Mouse (Mus musculus): ENCODE results near the gene Olfr61.
"Not testable (repeated sequence)": the region's sequence is repeated elsewhere in the genome, so short reads cannot be mapped to it uniquely, and the experiment has no call there.

Gene Olfr61

GRCm38 (mm10) chr7:140628670-140629069, at the start of gene Olfr61:
Gene Olfr61 (plus strand): TSS chr7:140628970.
- not testable (repeated sequence) for DNase-seq (ENCODE audit: extremely low read depth, low read depth, low spot score)

GRCm38 (mm10) chr7:140600969-140601368, 27.8 kb upstream of the Olfr61 start, which contains the start of gene Olfr46:
Gene Olfr46 (plus strand): TSS chr7:140601269.
- not testable (repeated sequence) for DNase-seq (ENCODE audit: extremely low read depth, low read depth, low spot score)

GRCm38 (mm10) chr7:140630559-140630958, 1.8 kb downstream of the Olfr61 start:
- no peak for DNase-seq (ENCODE audit: extremely low read depth, low read depth, low spot score)

GRCm38 (mm10) chr7:140646152-140646551, 17.4 kb downstream of the Olfr61 start, which contains the start of gene Olfr53:
Gene Olfr53 (plus strand): TSS chr7:140646452.
- DNase-seq (ENCODE audit: extremely low read depth, low read depth, low spot score) = no peak

- DNase-seq (ENCODE audit: extremely low read depth, low read depth, low spot score) = no peak
Measured at GRCm38 (mm10) chr7:140659630-140660029, 30.9 kb downstream of the Olfr61 start, which contains the start of gene Olfr539. Gene Olfr539 (plus strand): TSS chr7:140659930.

GRCm38 (mm10) chr7:140670693-140671092, 41.9 kb downstream of the Olfr61 start:
- not testable (repeated sequence) for DNase-seq (ENCODE audit: extremely low read depth, low read depth, low spot score)

- DNase-seq (ENCODE audit: extremely low read depth, low read depth, low spot score) = no peak
Measured at GRCm38 (mm10) chr7:140675863-140676262, 47.1 kb downstream of the Olfr61 start.

- DNase-seq (ENCODE audit: extremely low read depth, low read depth, low spot score) = not testable (repeated sequence)
Measured at GRCm38 (mm10) chr7:140679591-140679990, 50.8 kb downstream of the Olfr61 start.

GRCm38 (mm10) chr7:140681651-140682050, 52.9 kb downstream of the Olfr61 start, which contains the start of gene Olfr45:
Gene Olfr45 (plus strand): TSS chr7:140681951.
- no peak for DNase-seq (ENCODE audit: extremely low read depth, low read depth, low spot score)

All from fat pad, adult 2 months (tissue).